Mouse (Mus musculus) liver, embryonic 14.5 days (tissue): ENCODE results near the gene Mrpl49. TPM values are rescaled to one million over a fixed set of nuclear protein-coding genes. Genes with fewer than 3 reads are reported as not detected.
"Not testable (repeated sequence)": the region's sequence is repeated elsewhere in the genome, so short reads cannot be mapped to it uniquely, and the experiment has no call there.

Experiments
- ATAC-seq: fragments of 200-750 bp; cut with Nextera tagmentation; 2 replicates; pipeline ENCODE4 v1.8.0; 2017; ENCODE audit warnings: moderate number of reproducible peaks, mild to moderate bottlenecking, moderate library complexity; ENCODE audit not compliant: insufficient read depth
- DNase-seq, 3 experiments: peaks; one replicate each; pipeline ENCODE4 v3.0.0-alpha.2; 2012 to 2013; ENCODE audit warnings: low read depth in 3 of 3, low spot score in 3 of 3
- H3K27ac ChIP-seq: fragments of 300-500 bp; sonication (generic); 2 replicates; pipeline ENCODE4 v1.5.1; 2014; ENCODE audit warnings: moderate library complexity, mild to moderate bottlenecking, control low read depth, inconsistent platforms
- H3K27me3 ChIP-seq: fragments of 300-500 bp; sonication (generic); 2 replicates; pipeline ENCODE4 v1.6.1; 2014; ENCODE audit warnings: mild to moderate bottlenecking, low read length, moderate library complexity; ENCODE audit not compliant: control insufficient read depth, insufficient read depth
- H3K36me3 ChIP-seq: fragments of 300-500 bp; sonication (generic); replicated peaks from 2 replicates; pipeline ENCODE4 v1.6.1; 2014; ENCODE audit warnings: low read depth; ENCODE audit not compliant: control insufficient read depth, insufficient read depth
- H3K4me1 ChIP-seq, 2 experiments: fragments of 200-500 bp in 1 of 2; fragments of 300-500 bp in 1 of 2; sonication (generic) in 1 of 2; replicated peaks; 2 replicates each; pipeline ENCODE4 v1.6.1; 2012 to 2014; ENCODE audit warnings: antibody characterized with exemption in 1 of 2, inconsistent platforms in 1 of 2, low read length in 1 of 2; ENCODE audit not compliant: control insufficient read depth in 2 of 2, insufficient read depth in 2 of 2
- H3K4me2 ChIP-seq: fragments of 300-500 bp; sonication (generic); 2 replicates; pipeline ENCODE4 v1.6.1; 2014; ENCODE audit warnings: low read depth, mild to moderate bottlenecking, control low read depth, moderate library complexity
- H3K4me3 ChIP-seq, 2 experiments: fragments of 200-500 bp in 1 of 2; fragments of 300-500 bp in 1 of 2; sonication (generic) in 1 of 2; 2 replicates each; pipeline ENCODE4 v1.5.1; 2012 to 2014; ENCODE audit warnings: low read depth in 2 of 2, low read length in 2 of 2, mild to moderate bottlenecking in 2 of 2, control low read depth in 1 of 2, inconsistent platforms in 1 of 2, moderate library complexity in 1 of 2; ENCODE audit not compliant: insufficient read depth in 1 of 2
- H3K9ac ChIP-seq: fragments of 300-500 bp; sonication (generic); replicated peaks from 2 replicates; pipeline ENCODE4 v1.6.1; 2014; ENCODE audit warnings: mild to moderate bottlenecking, control low read depth, moderate library complexity
- H3K9me3 ChIP-seq: fragments of 300-500 bp; sonication (generic); 2 replicates; pipeline ENCODE4 v1.6.1; 2016; ENCODE audit warnings: low read length, mixed read lengths; ENCODE audit not compliant: control insufficient read depth
- CTCF ChIP-seq: IDR thresholded peaks from 2 replicates; pipeline ENCODE4 v1.5.1; 2016; ENCODE audit warnings: antibody characterized with exemption, low read depth, control low read depth
- EP300 ChIP-seq: IDR thresholded peaks from 2 replicates; pipeline ENCODE4 v1.6.1; 2016; ENCODE audit warnings: antibody characterized with exemption, low read depth
- WGBS: fragments of 180-500 bp; shearing (Covaris S2); extraction: QIAGEN DNeasy Blood & Tissue Kit; methylation state at CpG from one replicate; pipeline ENCODE4 v1.1.7; 2014; ENCODE audit not compliant: insufficient replicate concordance; 5-methylcytosine and 5-hydroxymethylcytosine counted together
- polyA plus RNA-seq, 2 experiments: library from polyadenylated mRNA; depleted of rRNA in 1 of 2; stranded (reverse) in 1 of 2; unstranded in 1 of 2; fragments of >200 nt; fragmentation: Nextera tagmentation in 1 of 2; extraction: Ambion mirVana in 1 of 2; gene quantifications; 2 replicates each; pipeline versions ENCODE4 v1.2.1 to v1.2.3; 2012 to 2014

The Mrpl49 gene
- polyA plus RNA-seq, 2 experiments, result 29.6 to 43.7 TPM

- Histone ChIP-seq H3K27ac (peak within 1 kb of the TSS; percentile 96), H3K4me2 (peak within 1 kb of the TSS; percentile 99), H3K4me1 (peaks cover 15 to 21% of the 10 kb centered on the region in 2 experiments), H3K4me3 (peak within 1 kb of the TSS; percentile 90 to 91), H3K27me3 (no peaks in the 10 kb centered on the region), H3K36me3 (peaks cover 34% of the 10 kb centered on the region), H3K9me3 (no peaks in the 10 kb centered on the region), H3K9ac (peak within 1 kb of the TSS; percentile 97)
- WGBS, result under 1% methylated on average over 65 of the region's 65 CpGs
- TF ChIP-seq CTCF (no peak), EP300 (peak; percentile 33; the same call in 1 of the 2 replicates)
- DNase-seq (peak; percentile 93 to 96 (median 95)), ATAC-seq (peak; percentile 92)
Measured at GRCm38 (mm10) chr19:6046294-6047153, 11.1 kb downstream of the Mrpl49 start, which contains the start of gene Syvn1. Gene Syvn1, plus strand, starts transcription at chr19:6046576.

- Histone ChIP-seq H3K4me3 (peak overlapping the region; percentile 90 to 91), H3K4me1 (peaks cover 15 to 21% of the 10 kb centered on the region in 2 experiments), H3K27me3 (no peaks in the 10 kb centered on the region), H3K9ac (peak overlapping the region; percentile 97), H3K9me3 (no peaks in the 10 kb centered on the region), H3K27ac (peak overlapping the region; percentile 96), H3K36me3 (peaks cover 25% of the 10 kb centered on the region), H3K4me2 (peak overlapping the region; percentile 99)
- WGBS, result 11% methylated on average over 20 of the region's 20 CpGs
- no peak for TF ChIP-seq EP300
- TF ChIP-seq CTCF, result peak; percentile 44
- ATAC-seq (peak; percentile 53), DNase-seq (peak; percentile 49 to 66 (median 51))
Measured at GRCm38 (mm10) chr19:6045366-6046293, 12.0 kb downstream of the Mrpl49 start.

- peak in 1 of 3 experiments; percentile 37 for DNase-seq
- 33% methylated on average over 4 of the region's 4 CpGs for WGBS
- not testable (repeated sequence) for H3K27ac ChIP-seq, H3K4me3 ChIP-seq, H3K9ac ChIP-seq, H3K9me3 ChIP-seq, H3K27me3 ChIP-seq, ATAC-seq, H3K36me3 ChIP-seq, H3K4me2 ChIP-seq
- peak; percentile 44 for TF ChIP-seq CTCF
- H3K4me1 ChIP-seq, result peaks cover 15 to 21% of the 10 kb centered on the region in 2 experiments
Measured at GRCm38 (mm10) chr19:6044102-6044501, 13.5 kb downstream of the Mrpl49 start.

- Histone ChIP-seq H3K4me3 (no peak overlapping the region), H3K9me3 (no peaks in the 10 kb centered on the region), H3K9ac (no peak overlapping the region), H3K36me3 (no peaks in the 10 kb centered on the region), H3K4me1 (peaks cover 3 to 7% of the 10 kb centered on the region in 2 experiments; a peak in 3 of 4 replicates), H3K4me2 (no peak overlapping the region), H3K27me3 (no peaks in the 10 kb centered on the region), H3K27ac (no peak overlapping the region)
- TF ChIP-seq CTCF (no peak), EP300 (no peak)
- no peak for DNase-seq
- ATAC-seq, result no peak
- WGBS, result 77% methylated on average over 9 of the region's 9 CpGs
Measured at GRCm38 (mm10) chr19:6042293-6042692, 15.3 kb downstream of the Mrpl49 start.

- TF ChIP-seq CTCF, result peak; percentile 24; the same call in 1 of the 2 replicates
- no peak for TF ChIP-seq EP300
- Histone ChIP-seq H3K27ac (no peak overlapping the region), H3K4me3 (no peak overlapping the region), H3K36me3 (no peaks in the 10 kb centered on the region), H3K9ac (no peak overlapping the region), H3K27me3 (no peaks in the 10 kb centered on the region), H3K9me3 (no peaks in the 10 kb centered on the region), H3K4me2 (no peak overlapping the region), H3K4me1 (peaks cover 0 to 8% of the 10 kb centered on the region in 2 experiments; a peak in 2 of 4 replicates)
- ATAC-seq (no peak), DNase-seq (no peak)
Measured at GRCm38 (mm10) chr19:6040002-6040401, 17.6 kb downstream of the Mrpl49 start.
